Mouse (Mus musculus): ENCODE results near the gene Fam25c. TPM values are rescaled to one million over a fixed set of nuclear protein-coding genes. Genes with fewer than 3 reads are reported as not detected.

The Fam25c gene
- polyA plus RNA-seq, 1 experiment from 2014 or later = not detected

GRCm38 (mm10) chr14:34362135-34362534 is 6.9 kb upstream of the Fam25c start:
- H3K27ac ChIP-seq (ENCODE audit: low read depth, low read length) = no peak overlapping the region
- no peaks in the 10 kb centered on the region for H3K9me3 ChIP-seq (ENCODE audit: control insufficient read depth)
- no peak overlapping the region for H3K9ac ChIP-seq (ENCODE audit: low read depth, low read length)
- H3K4me3 ChIP-seq (ENCODE audit: low read depth, low read length) = no peak overlapping the region
- 0 out of 2 replicates have a peak, but pooled peaks cover 3% of the 10 kb centered on the region for H3K4me1 ChIP-seq (replicated peaks; ENCODE audit: control insufficient read depth, insufficient read depth, low read length)
- 37% methylated on average over 4 of the region's 4 CpGs for WGBS
- no peak overlapping the region for H3K4me2 ChIP-seq (replicated peaks; ENCODE audit: low read depth)
- no peaks in the 10 kb centered on the region for H3K27me3 ChIP-seq (replicated peaks; ENCODE audit: control insufficient read depth, insufficient read depth, low read length)
- no peak for TF ChIP-seq CTCF (IDR thresholded peaks at IDR 0.05; ENCODE audit: low read depth)
- ATAC-seq = no peak
- no peaks in the 10 kb centered on the region for H3K36me3 ChIP-seq (ENCODE audit: control insufficient read depth, insufficient read depth)

DNA sequence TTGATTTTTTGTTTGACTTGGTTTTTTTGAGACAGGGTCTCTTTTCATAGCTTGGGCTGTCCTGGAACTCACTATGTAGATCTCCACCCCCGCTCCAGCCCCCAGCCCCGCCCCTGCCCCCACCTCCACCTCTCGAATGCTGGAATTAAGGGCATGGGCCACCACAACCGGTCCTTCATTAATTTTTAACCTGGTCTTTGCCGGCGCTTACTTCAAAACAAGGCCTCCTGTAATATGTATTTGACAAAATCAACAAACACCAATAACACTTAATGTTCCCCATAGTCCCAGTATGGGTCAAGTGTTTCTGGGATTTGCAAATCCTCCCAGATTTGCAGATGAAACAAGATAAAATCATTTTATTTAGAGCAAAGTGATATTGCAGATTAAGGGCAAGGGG is 5.0 kb upstream of the Fam25c start:
- 29% methylated on average over 6 of the region's 6 CpGs for WGBS
- no peaks in the 10 kb centered on the region for H3K27me3 ChIP-seq (replicated peaks; ENCODE audit: control insufficient read depth, insufficient read depth, low read length)
- 0 out of 2 replicates have a peak, but pooled peaks cover 3% of the 10 kb centered on the region for H3K4me1 ChIP-seq (replicated peaks; ENCODE audit: control insufficient read depth, insufficient read depth, low read length)
- no peak for ATAC-seq
- no peaks in the 10 kb centered on the region for H3K9me3 ChIP-seq (ENCODE audit: control insufficient read depth)
- H3K36me3 ChIP-seq (ENCODE audit: control insufficient read depth, insufficient read depth) = no peaks in the 10 kb centered on the region
- no peak for TF ChIP-seq CTCF (IDR thresholded peaks at IDR 0.05; ENCODE audit: low read depth)
- H3K4me2 ChIP-seq (replicated peaks; ENCODE audit: low read depth) = no peak overlapping the region
- no peak overlapping the region for H3K27ac ChIP-seq (ENCODE audit: low read depth, low read length)
- no peak overlapping the region for H3K4me3 ChIP-seq (ENCODE audit: low read depth, low read length)
- H3K9ac ChIP-seq (ENCODE audit: low read depth, low read length) = no peak overlapping the region

- H3K9ac ChIP-seq (ENCODE audit: low read depth, low read length) = no peak overlapping the region
- H3K4me2 ChIP-seq (replicated peaks; ENCODE audit: low read depth) = no peak overlapping the region
- WGBS = 48% methylated on average over 5 of the region's 5 CpGs
- no peak overlapping the region for H3K27ac ChIP-seq (ENCODE audit: low read depth, low read length)
- no peaks in the 10 kb centered on the region for H3K36me3 ChIP-seq (ENCODE audit: control insufficient read depth, insufficient read depth)
- 0 out of 2 replicates have a peak, but pooled peaks cover 3% of the 10 kb centered on the region for H3K4me1 ChIP-seq (replicated peaks; ENCODE audit: control insufficient read depth, insufficient read depth, low read length)
- no peak overlapping the region for H3K4me3 ChIP-seq (ENCODE audit: low read depth, low read length)
- ATAC-seq = no peak
- TF ChIP-seq CTCF (IDR thresholded peaks at IDR 0.05; ENCODE audit: low read depth) = no peak
- H3K9me3 ChIP-seq (ENCODE audit: control insufficient read depth) = no peaks in the 10 kb centered on the region
- H3K27me3 ChIP-seq (replicated peaks; ENCODE audit: control insufficient read depth, insufficient read depth, low read length) = no peaks in the 10 kb centered on the region
These were observed 4.5 kb upstream of the Fam25c start for GRCm38 (mm10) chr14:34359676-34360244.

GRCm38 (mm10) chr14:34357671-34358455 is 2.6 kb upstream of the Fam25c start:
- Histone ChIP-seq H3K4me3 (ENCODE audit: low read depth, low read length) (no peak overlapping the region), H3K27ac (ENCODE audit: low read depth, low read length) (no peak overlapping the region), H3K4me2 (replicated peaks; ENCODE audit: low read depth) (no peak overlapping the region), H3K27me3 (replicated peaks; ENCODE audit: control insufficient read depth, insufficient read depth, low read length) (no peaks in the 10 kb centered on the region), H3K4me1 (replicated peaks; ENCODE audit: control insufficient read depth, insufficient read depth, low read length) (no peaks in the 10 kb centered on the region), H3K9ac (ENCODE audit: low read depth, low read length) (no peak overlapping the region), H3K36me3 (ENCODE audit: control insufficient read depth, insufficient read depth) (no peaks in the 10 kb centered on the region), H3K9me3 (ENCODE audit: control insufficient read depth) (no peaks in the 10 kb centered on the region)
- TF ChIP-seq CTCF (IDR thresholded peaks at IDR 0.05; ENCODE audit: low read depth) = no peak
- 63% methylated on average over 7 of the region's 7 CpGs for WGBS
- no peak for ATAC-seq

DNA sequence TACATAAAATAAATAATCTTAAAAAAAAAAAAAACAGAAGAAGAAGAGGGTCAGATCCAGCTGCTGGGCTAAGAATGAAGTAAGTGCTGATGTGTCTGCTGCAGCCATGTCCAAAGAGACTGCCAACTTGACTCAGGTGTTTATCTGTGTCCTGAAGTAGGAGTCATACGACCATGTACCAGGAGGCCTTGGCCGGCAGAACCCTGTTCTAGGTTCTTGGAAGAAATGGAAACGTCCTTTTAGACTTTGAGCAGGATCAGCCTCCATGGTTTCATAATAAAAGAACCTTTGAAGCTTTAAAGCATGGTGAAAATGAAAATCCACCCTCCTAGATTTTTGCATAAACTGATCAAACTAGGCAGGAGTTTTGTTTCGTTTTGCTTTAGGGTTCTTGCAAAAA is 777 bp downstream of the Fam25c start:
- 61% methylated on average over 4 of the region's 4 CpGs for WGBS
- no peak overlapping the region for H3K4me3 ChIP-seq (ENCODE audit: low read depth, low read length)
- no peak overlapping the region for H3K4me2 ChIP-seq (replicated peaks; ENCODE audit: low read depth)
- no peak for ATAC-seq
- no peak overlapping the region for H3K9ac ChIP-seq (ENCODE audit: low read depth, low read length)
- TF ChIP-seq CTCF (IDR thresholded peaks at IDR 0.05; ENCODE audit: low read depth) = no peak
- no peaks in the 10 kb centered on the region for H3K9me3 ChIP-seq (ENCODE audit: control insufficient read depth)
- no peaks in the 10 kb centered on the region for H3K4me1 ChIP-seq (replicated peaks; ENCODE audit: control insufficient read depth, insufficient read depth, low read length)
- H3K27ac ChIP-seq (ENCODE audit: low read depth, low read length) = no peak overlapping the region
- H3K27me3 ChIP-seq (replicated peaks; ENCODE audit: control insufficient read depth, insufficient read depth, low read length) = no peaks in the 10 kb centered on the region
- H3K36me3 ChIP-seq (ENCODE audit: control insufficient read depth, insufficient read depth) = no peaks in the 10 kb centered on the region

DNA sequence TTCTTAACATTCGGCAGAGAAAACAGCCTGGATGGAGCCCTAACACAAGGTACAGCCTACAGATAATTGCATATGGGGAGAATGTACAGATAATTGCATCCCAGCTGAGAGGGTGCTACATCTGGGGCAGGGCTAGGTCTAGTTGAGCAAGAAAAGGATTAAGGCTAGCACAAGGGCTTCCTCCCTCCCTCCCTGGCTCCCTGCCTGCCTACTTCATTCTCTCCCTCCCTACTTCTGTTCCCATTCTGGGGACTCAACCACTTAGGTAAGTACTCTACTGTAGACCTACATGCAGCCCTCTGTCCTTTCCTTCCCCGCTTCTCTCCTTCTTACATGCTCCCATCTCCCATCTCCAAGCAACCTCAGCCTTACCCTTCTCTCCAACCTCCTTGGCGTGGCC is 1.9 kb downstream of the Fam25c start:
- Histone ChIP-seq H3K27me3 (replicated peaks; ENCODE audit: control insufficient read depth, insufficient read depth, low read length) (no peaks in the 10 kb centered on the region), H3K9ac (ENCODE audit: low read depth, low read length) (no peak overlapping the region), H3K36me3 (ENCODE audit: control insufficient read depth, insufficient read depth) (no peaks in the 10 kb centered on the region), H3K4me2 (replicated peaks; ENCODE audit: low read depth) (no peak overlapping the region), H3K4me3 (ENCODE audit: low read depth, low read length) (no peak overlapping the region), H3K9me3 (ENCODE audit: control insufficient read depth) (no peaks in the 10 kb centered on the region), H3K4me1 (replicated peaks; ENCODE audit: control insufficient read depth, insufficient read depth, low read length) (no peaks in the 10 kb centered on the region), H3K27ac (ENCODE audit: low read depth, low read length) (no peak overlapping the region)
- TF ChIP-seq CTCF (IDR thresholded peaks at IDR 0.05; ENCODE audit: low read depth) = no peak
- no peak for ATAC-seq
- WGBS = 86% methylated on average over 3 of the region's 3 CpGs
